Mouse (Mus musculus): ENCODE data around the gene Zmiz1.

DNA sequence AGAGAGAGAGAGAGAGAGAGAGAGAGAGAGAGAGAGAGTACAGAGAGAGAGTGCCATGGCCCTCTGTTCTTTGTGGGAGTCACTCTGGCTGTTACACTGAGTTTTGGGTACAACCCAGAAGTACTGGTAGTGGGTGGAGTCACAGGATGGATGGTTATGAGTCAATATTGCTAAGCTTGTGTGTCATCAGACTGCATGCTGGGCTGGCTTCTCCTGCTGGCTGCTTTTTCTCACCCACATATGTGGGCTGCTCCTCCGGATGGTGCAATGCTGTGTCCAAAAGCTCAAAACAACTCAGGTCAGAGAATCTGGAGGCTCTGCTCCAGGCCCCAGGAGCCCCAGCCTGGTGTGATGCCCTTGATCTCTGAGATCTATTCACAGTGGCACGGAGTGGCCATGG is 68.3 kb downstream of the Zmiz1 start:
- no peak for TF ChIP-seq CTCF (conservative IDR thresholded peaks at IDR 0.05 in 1 of 2, IDR thresholded peaks at IDR 0.05 in 1 of 2; ENCODE audit: low read depth in 2 of 2, low read length in 2 of 2)
- no peak for TF ChIP-seq POLR2A (IDR thresholded peaks at IDR 0.05; ENCODE audit: low read depth, low read length)
- TF ChIP-seq RAD21 (IDR thresholded peaks at IDR 0.05; ENCODE audit: low read depth, low read length), result no peak
- TF ChIP-seq JUN (IDR thresholded peaks at IDR 0.05; ENCODE audit: insufficient read depth, low read depth, low read length), result no peak
- TF ChIP-seq CHD1 (IDR thresholded peaks at IDR 0.05; ENCODE audit: low read depth, low read length), result no peak
- no peak for TF ChIP-seq ZKSCAN1 (IDR thresholded peaks at IDR 0.05; ENCODE audit: borderline replicate concordance, low read depth, low read length)
- no peak for TF ChIP-seq MAX (IDR thresholded peaks at IDR 0.05; ENCODE audit: low read length)
- TF ChIP-seq E2F4 (IDR thresholded peaks at IDR 0.05; ENCODE audit: insufficient replicate concordance, low read depth, low read length), result no peak
- no peak for TF ChIP-seq ZMIZ1 (IDR thresholded peaks at IDR 0.05; ENCODE audit: low read depth, low read length)
- TF ChIP-seq MXI1 (IDR thresholded peaks at IDR 0.05; ENCODE audit: low read depth, low read length), result no peak

Data from CH12.LX (cell line).